Mouse (Mus musculus) embryonic facial prominence, embryonic 10.5 days (tissue): Measurements from ENCODE around the gene Gulp1. TPM values are rescaled to one million over a fixed set of nuclear protein-coding genes. Genes with fewer than 3 reads are reported as not detected.
A peak's percentile ranks its signal among the peaks of the same experiment; 100 is the strongest.

ENCODE experiments used
- DNase-seq: peaks from one replicate; pipeline ENCODE4 v3.0.0-alpha.2; 2017; ENCODE audit warnings: low spot score
- H3K27ac ChIP-seq: fragments of 300-500 bp; sonication (generic); replicated peaks from 2 replicates; pipeline ENCODE4 v1.5.1; 2016; ENCODE audit warnings: mild to moderate bottlenecking
- H3K27me3 ChIP-seq: fragments of 300-500 bp; sonication (generic); replicated peaks from 2 replicates; pipeline ENCODE4 v1.6.1; 2016; ENCODE audit warnings: low read depth, mild to moderate bottlenecking; ENCODE audit not compliant: poor library complexity, severe bottlenecking
- H3K36me3 ChIP-seq: fragments of 300-500 bp; sonication (generic); replicated peaks from 2 replicates; pipeline ENCODE4 v1.6.1; 2016; ENCODE audit warnings: mild to moderate bottlenecking, moderate library complexity
- H3K4me1 ChIP-seq: fragments of 300-500 bp; sonication (generic); 2 replicates; pipeline ENCODE4 v1.6.1; 2016
- H3K4me3 ChIP-seq: fragments of 300-500 bp; sonication (generic); 2 replicates; pipeline ENCODE4 v1.5.1; 2016; ENCODE audit warnings: mild to moderate bottlenecking, moderate library complexity
- H3K9me3 ChIP-seq: fragments of 300-500 bp; sonication (generic); 2 replicates; pipeline ENCODE4 v1.6.1; 2016; ENCODE audit warnings: mild to moderate bottlenecking
- WGBS: fragments of 180-500 bp; shearing (Covaris S2); methylation state at CpG from one replicate; pipeline ENCODE4 v1.1.7; 2016; 5-methylcytosine and 5-hydroxymethylcytosine counted together
- polyA plus RNA-seq: library from polyadenylated mRNA; unstranded; fragments of >200 nt; fragmentation: Nextera tagmentation; extraction: Ambion mirVana; gene quantifications from 2 replicates; pipeline ENCODE4 v1.2.1, GENCODE M21; 2016

Gene Gulp1
- polyA plus RNA-seq, 1 experiment from 2014 or later = 24.9 TPM

DNA sequence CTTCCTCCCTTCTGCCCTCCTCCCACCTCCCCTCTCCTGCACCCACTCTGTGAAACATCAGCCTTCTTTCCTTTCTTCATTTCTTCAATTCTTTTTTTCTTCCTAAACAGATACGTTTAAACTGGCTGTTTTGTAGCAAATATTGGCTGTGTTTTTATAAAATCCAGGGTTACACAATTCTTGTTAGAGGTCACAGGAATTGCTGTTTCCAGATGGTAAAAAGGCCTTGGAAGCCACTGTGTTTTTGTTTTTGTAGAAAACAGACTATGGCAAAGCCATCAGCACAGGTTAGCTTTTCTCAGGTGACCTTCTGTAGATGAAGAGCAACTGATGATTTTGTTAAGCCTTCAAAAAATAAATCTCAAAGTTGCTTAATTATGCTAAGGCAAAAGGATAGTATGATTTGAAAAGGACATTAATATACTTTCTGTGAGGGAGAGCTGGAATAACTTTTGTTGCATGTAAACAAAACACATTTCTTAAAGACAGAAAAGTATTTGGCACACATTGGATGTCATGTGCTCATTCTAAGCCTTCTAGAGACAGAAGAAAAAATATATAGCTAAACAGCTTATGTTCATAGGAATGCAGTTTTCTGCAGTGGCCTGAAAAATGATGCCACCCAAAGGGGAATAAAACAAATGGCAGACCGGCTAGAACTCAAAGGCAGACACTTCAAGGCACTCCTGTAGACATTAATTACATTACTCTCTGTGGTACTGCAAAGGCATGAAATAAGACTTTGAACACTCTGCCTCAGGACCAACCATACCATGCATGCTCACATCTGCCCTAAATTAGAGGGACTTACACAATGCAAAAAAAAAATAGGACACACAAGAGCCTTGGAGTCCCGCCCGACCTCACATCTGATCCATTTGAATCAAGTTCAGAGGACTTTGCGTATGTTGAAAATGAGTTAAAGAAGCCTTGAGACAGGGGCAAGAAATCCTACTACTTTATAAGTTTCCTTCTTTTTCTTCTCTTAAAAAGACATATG, 199.7 kb downstream of the Gulp1 start:
- Histone ChIP-seq H3K4me1 (peaks cover 11% of the 10 kb centered on the region; the same call in 1 of the 2 replicates), H3K27me3 (no peaks in the 10 kb centered on the region), H3K36me3 (0 out of 2 replicates have a peak, but pooled peaks cover 4% of the 10 kb centered on the region), H3K4me3 (no peak overlapping the region), H3K9me3 (no peaks in the 10 kb centered on the region), H3K27ac (peak overlapping the region; percentile 49)
- DNase-seq = peak; percentile 36
- WGBS = 38% methylated on average over 5 of the region's 5 CpGs

- H3K27ac ChIP-seq = no peak overlapping the region
- H3K4me3 ChIP-seq = no peak overlapping the region
- H3K27me3 ChIP-seq = no peaks in the 10 kb centered on the region
- no peaks in the 10 kb centered on the region for H3K9me3 ChIP-seq
- WGBS = 48% methylated on average over 1 of the region's 1 CpGs
- peaks cover 5% of the 10 kb centered on the region; the same call in 1 of the 2 replicates for H3K36me3 ChIP-seq
- DNase-seq = no peak
- H3K4me1 ChIP-seq = 0 out of 2 replicates have a peak, but pooled peaks cover 6% of the 10 kb centered on the region
Measured at GRCm38 (mm10) chr1:44778251-44778650, 226.9 kb downstream of the Gulp1 start.

DNA sequence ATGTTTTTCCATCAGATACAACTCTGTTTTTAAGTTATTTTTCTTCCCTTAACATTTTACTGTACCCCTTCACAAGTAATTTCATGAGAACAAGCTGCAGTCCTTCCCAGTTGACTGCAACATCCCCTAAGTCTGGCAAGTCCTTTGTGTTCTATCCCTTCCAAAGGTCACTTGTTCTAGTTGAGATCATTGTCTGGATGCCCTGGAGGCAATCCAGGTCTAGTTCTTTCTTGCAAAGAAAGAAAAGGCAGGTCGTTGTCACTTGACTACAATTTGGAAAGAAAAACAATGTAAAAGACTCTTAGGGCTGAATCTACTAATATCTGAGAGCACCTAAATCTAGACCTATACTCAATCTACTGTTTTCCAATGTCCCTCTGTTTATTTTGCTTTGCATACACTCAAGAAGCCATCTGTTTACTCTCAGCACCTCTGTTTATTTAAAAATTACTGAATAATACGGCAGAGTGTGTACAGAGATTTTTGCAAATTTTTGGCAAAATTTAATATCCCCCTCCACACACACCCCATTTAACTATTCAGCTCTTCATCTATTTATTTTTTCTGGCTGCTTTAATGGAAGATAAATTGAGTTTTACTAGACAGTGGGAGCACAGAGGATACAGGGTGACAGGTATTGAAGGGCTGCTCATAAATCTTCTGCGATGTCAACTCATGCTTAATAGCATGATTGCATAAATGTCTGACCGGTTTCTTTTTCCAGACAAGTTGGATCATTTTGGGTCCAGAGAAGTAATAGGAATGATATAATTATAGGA, 252.5 kb downstream of the Gulp1 start:
- H3K27me3 ChIP-seq = no peaks in the 10 kb centered on the region
- H3K36me3 ChIP-seq = no peaks in the 10 kb centered on the region
- H3K4me1 ChIP-seq = no peaks in the 10 kb centered on the region
- H3K27ac ChIP-seq = no peak overlapping the region
- no peak overlapping the region for H3K4me3 ChIP-seq
- no peaks in the 10 kb centered on the region for H3K9me3 ChIP-seq
- no peak for DNase-seq
- WGBS = 78% methylated on average over 4 of the region's 4 CpGs

GRCm38 (mm10) chr1:44806368-44806767, 255.1 kb downstream of the Gulp1 start:
- H3K36me3 ChIP-seq = no peaks in the 10 kb centered on the region
- H3K27ac ChIP-seq = no peak overlapping the region
- H3K4me3 ChIP-seq = no peak overlapping the region
- no peak for DNase-seq
- H3K27me3 ChIP-seq = no peaks in the 10 kb centered on the region
- no peaks in the 10 kb centered on the region for H3K4me1 ChIP-seq
- no peaks in the 10 kb centered on the region for H3K9me3 ChIP-seq

DNA sequence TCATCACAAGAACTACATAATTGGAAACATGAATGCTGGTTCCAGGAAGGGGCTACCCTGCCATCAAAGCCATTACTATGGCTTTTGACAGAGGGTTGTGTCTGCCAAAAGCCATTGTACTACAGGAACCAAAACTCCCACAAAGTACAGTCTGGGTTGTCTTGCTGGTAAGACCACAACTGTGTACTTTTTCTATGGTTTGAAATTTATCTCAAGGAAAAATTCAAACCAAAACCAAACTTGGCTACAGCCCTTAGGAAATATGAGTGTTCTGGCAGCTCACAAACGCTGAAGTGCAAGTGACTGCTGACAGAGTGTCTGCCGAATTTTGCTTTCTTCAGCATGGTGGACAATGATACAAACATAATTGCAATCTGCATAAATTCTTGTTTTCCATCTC, 259.0 kb downstream of the Gulp1 start:
- 85% methylated on average over 2 of the region's 2 CpGs for WGBS
- Histone ChIP-seq H3K27me3 (no peaks in the 10 kb centered on the region), H3K4me3 (no peak overlapping the region), H3K36me3 (no peaks in the 10 kb centered on the region), H3K9me3 (no peaks in the 10 kb centered on the region), H3K27ac (no peak overlapping the region), H3K4me1 (no peaks in the 10 kb centered on the region)
- DNase-seq = no peak

GRCm38 (mm10) chr1:44833934-44834333, 282.6 kb downstream of the Gulp1 start:
- no peak for DNase-seq
- Histone ChIP-seq H3K27me3 (no peaks in the 10 kb centered on the region), H3K4me1 (no peaks in the 10 kb centered on the region), H3K27ac (no peak overlapping the region), H3K36me3 (no peaks in the 10 kb centered on the region), H3K9me3 (no peaks in the 10 kb centered on the region), H3K4me3 (no peak overlapping the region)
- 84% methylated on average over 4 of the region's 4 CpGs for WGBS
